Mouse (Mus musculus) myocyte (in vitro differentiated cells): ENCODE data around the gene Txndc2.

ENCODE experiments used
- CEBPB ChIP-seq: IDR thresholded peaks from 2 replicates; pipeline ENCODE4 v1.6.1; 2011; ENCODE audit warnings: mild to moderate bottlenecking, moderate library complexity; ENCODE audit not compliant: poor library complexity, insufficient read depth, severe bottlenecking
- E2F4 ChIP-seq: IDR thresholded peaks from one replicate; pipeline ENCODE4 v1.6.1; 2011; ENCODE audit warnings: mild to moderate bottlenecking, control low read depth, moderate library complexity; ENCODE audit not compliant: insufficient read depth
- MAX ChIP-seq: IDR thresholded peaks from one replicate; pipeline ENCODE4 v1.6.1; 2011; ENCODE audit warnings: low read depth, mild to moderate bottlenecking, control low read depth
- MYOD1 ChIP-seq, 3 experiments: IDR thresholded peaks; one replicate each; pipeline ENCODE4 v1.6.1; 2011; ENCODE audit warnings: control low read depth in 2 of 3, low read depth in 2 of 3, mild to moderate bottlenecking in 2 of 3, moderate library complexity in 1 of 3; ENCODE audit not compliant: insufficient read length in 2 of 3, control insufficient read depth in 1 of 3
- MYOG ChIP-seq, 3 experiments: IDR thresholded peaks; one replicate each; pipeline ENCODE4 v1.6.1; 2011; ENCODE audit warnings: control low read depth in 2 of 3, low read depth in 2 of 3, mild to moderate bottlenecking in 2 of 3; ENCODE audit not compliant: insufficient read length in 2 of 3, control insufficient read depth in 1 of 3, insufficient read depth in 1 of 3
- POLR2A ChIP-seq: IDR thresholded peaks from one replicate; pipeline ENCODE4 v1.6.1; 2011; ENCODE audit warnings: low read depth, mild to moderate bottlenecking, control low read depth, moderate library complexity; ENCODE audit not compliant: insufficient read length
- POLR2AphosphoS2 ChIP-seq: IDR thresholded peaks from one replicate; pipeline ENCODE4 v1.6.1; 2011; ENCODE audit warnings: low read depth, control low read depth; ENCODE audit not compliant: insufficient read length
- REST ChIP-seq: IDR thresholded peaks from one replicate; pipeline ENCODE4 v1.6.1; 2011; ENCODE audit warnings: mild to moderate bottlenecking, control low read depth, moderate library complexity; ENCODE audit not compliant: insufficient read depth, insufficient read length
- SRF ChIP-seq: IDR thresholded peaks from one replicate; pipeline ENCODE4 v1.6.1; 2011; ENCODE audit warnings: low read depth; ENCODE audit not compliant: control insufficient read depth, insufficient read length
- TCF12 ChIP-seq: IDR thresholded peaks from one replicate; pipeline ENCODE4 v1.6.1; 2011; ENCODE audit warnings: mild to moderate bottlenecking, control low read depth; ENCODE audit not compliant: poor library complexity, insufficient read depth, severe bottlenecking
- TCF3 ChIP-seq: IDR thresholded peaks from one replicate; pipeline ENCODE4 v1.6.1; 2011; ENCODE audit warnings: low read depth, control low read depth; ENCODE audit not compliant: insufficient read length
- USF1 ChIP-seq: IDR thresholded peaks from one replicate; pipeline ENCODE4 v1.6.1; 2011; ENCODE audit warnings: low read depth, mild to moderate bottlenecking, control low read depth, moderate library complexity

GRCm38 (mm10) chr17:65682071-65682680, 40.2 kb upstream of the Txndc2 start:
- TF ChIP-seq USF1 (no peak), POLR2A (no peak), MYOD1 (IDR thresholded peaks at IDR 0.05; ENCODE audit: control insufficient read depth in 1 of 3, insufficient read length in 2 of 3, low read depth in 2 of 3) (no peak), MYOG (IDR thresholded peaks at IDR 0.05; ENCODE audit: control insufficient read depth in 1 of 3, insufficient read depth in 1 of 3, insufficient read length in 2 of 3, low read depth in 2 of 3) (no peak), E2F4 (no peak), POLR2AphosphoS2 (no peak), SRF (no peak), TCF12 (no peak), MAX (no peak), REST (no peak), CEBPB (no peak), TCF3 (no peak)
